Mouse (Mus musculus): ENCODE results near the gene Kat2a.

Kat2a gene

DNA sequence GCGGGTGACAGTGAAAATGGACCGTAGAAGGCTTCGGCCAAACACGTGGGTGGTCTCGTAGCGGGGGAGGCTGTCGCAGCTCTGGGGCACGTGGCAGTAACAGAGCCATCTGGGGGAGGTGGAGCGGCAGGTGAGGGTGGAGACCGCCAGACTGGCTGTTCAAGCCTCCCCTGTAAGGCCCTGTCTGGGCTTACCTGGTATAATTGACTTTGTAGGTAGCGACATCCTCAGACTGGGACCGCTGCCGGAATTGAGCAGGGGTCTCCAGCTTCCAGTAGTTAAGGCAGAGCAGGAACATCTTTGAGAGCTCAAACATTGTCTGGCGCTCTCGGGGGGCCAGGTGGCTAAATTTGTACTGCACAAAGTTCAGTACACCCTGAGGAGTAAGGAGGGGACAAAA lies 1.7 kb downstream of the Kat2a start:
- no peak for DNase-seq (ENCODE audit: low read depth)

DNA sequence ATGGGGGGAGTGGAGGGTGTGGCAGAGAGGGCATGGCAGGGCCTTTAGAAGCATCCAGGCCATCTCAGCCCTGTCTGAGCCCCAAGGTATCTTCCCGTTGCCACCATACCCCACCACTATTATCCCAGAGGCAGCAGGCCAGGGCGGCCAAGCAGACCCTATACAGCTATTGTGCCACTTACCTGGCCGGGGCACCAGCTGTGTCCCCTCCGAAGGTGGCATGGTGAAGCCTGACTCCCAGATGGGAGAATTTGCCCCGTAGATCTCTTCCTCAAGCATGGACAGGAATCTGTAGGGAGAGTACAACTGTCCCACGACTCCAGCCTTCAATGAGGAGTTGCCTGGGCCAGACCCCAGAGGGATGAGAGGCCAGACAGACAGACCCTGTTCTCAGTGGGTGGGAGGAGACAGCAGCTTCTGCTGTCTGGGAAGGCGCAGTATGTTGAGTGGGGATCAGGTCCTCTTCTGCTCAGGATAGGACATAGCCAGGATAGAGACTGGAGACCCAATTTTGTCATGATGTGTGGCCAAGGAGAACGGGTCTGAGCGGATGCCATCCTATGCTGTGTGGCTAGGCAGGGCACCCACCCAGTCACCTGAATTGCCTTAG lies 3.0 kb downstream of the Kat2a start:
- DNase-seq (ENCODE audit: low read depth), result no peak

- DNase-seq (ENCODE audit: low read depth), result no peak
These were observed 7.0 kb downstream of the Kat2a start for GRCm38 (mm10) chr11:100705095-100705747.

DNA sequence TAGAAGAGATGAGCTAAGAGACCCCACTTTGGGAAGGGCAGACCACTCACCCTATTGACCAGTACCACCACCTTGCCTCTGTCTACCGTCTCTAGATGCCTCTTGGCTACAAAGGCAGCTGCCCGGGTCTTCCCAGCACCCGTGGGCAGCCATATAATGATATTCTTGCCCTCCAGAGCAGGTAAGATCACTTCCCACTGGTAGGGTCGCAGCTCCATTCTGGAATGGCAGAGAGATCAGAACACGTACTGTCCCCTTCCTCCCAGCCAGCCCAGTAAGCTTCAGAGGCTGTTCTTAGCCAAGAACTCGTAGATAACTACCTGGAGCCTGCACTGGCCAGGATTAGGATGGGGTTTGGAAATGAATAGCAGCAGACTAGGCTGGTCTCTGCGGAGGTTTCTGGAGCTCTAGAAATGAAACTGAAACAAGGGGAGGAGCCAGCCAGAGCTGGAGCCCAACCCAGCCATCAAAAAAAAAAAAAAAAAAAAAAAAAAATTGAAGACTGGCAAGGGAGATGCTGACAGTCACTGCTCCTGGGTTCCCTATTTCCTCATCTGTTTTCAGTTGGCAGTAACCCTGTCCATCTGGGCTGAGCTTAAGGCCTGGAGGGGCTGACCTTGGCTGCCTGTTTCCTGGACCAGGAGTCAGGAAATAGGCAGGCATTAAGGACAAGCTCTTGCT lies 8.3 kb downstream of the Kat2a start, which contains the start of gene Dhx58:
Dhx58 (minus strand) TSS at position 421 of the 681 bp plus-strand sequence.
- DNase-seq (ENCODE audit: low read depth), result peak; percentile 78

DNA sequence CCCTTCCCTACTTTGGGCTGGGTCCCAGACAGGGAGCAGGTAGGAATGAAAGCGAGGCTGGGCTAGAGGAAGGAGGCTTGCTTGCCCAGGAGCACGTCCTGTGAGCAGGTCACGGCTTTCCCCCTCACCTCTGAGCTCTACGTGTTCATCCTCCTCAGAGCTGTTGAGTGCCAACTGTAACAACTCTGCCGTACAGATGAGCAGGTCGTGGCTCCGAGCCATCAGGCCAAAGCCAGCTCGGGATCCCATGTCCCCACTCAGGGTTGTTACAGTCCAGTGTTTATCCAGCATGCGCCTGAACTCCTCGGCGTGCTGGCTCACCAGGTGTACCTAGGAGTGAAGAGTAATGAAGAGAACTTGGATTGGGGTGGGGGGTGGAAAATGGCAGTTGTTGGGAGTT lies 8.9 kb downstream of the Kat2a start:
- DNase-seq (ENCODE audit: low read depth), result no peak

DNA sequence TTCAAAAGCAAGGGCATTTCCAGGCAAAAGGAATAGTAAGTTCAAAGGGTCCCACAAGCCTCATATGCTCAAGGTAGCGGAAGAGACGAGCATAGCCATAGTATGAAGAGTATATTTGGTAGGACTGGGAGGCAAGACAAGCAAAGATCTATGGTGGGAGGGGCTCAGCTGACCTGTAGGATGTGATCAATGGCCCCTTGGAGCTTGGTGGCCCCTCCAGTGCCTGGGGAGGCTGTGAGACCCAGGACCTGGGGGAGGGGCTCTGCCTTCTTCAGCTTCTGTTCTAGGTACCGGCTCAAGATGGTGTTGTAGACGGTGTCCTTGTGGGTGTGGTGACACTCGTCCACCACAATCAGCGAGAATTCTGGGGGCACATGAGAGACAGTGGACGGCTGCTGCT lies 9.4 kb downstream of the Kat2a start:
- DNase-seq (ENCODE audit: low read depth), result no peak

GRCm38 (mm10) chr11:100702081-100702851 lies 10.0 kb downstream of the Kat2a start:
- DNase-seq (ENCODE audit: low read depth), result peak; percentile 94

GRCm38 (mm10) chr11:100701301-100701700 lies 11.0 kb downstream of the Kat2a start:
- DNase-seq (ENCODE audit: low read depth), result no peak

DNA sequence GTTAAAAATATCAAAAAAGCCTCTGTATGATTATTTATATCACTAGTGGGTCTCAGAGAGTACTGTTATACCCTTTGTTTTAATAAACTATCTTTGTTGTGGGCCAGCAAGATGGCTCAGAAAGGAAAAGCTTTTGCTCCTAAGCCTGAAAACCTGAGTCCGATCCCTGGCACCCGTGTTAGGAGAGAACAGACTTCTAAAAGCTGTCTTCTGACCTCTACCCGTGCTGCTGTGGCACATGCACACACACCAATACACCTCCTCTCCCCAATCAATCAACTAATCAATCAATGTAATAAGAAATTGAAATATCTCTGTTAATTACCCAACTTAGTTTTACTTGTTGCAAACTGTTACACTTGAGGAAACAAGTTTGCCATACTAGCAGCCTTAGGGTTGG lies 11.6 kb downstream of the Kat2a start:
- no peak for DNase-seq (ENCODE audit: low read depth)

GRCm38 (mm10) chr11:100697921-100698320 lies 14.3 kb downstream of the Kat2a start:
- no peak for DNase-seq (ENCODE audit: low read depth)

GRCm38 (mm10) chr11:100694926-100695325 lies 17.3 kb downstream of the Kat2a start:
- peak; percentile 83 for DNase-seq (ENCODE audit: low read depth)

DNA sequence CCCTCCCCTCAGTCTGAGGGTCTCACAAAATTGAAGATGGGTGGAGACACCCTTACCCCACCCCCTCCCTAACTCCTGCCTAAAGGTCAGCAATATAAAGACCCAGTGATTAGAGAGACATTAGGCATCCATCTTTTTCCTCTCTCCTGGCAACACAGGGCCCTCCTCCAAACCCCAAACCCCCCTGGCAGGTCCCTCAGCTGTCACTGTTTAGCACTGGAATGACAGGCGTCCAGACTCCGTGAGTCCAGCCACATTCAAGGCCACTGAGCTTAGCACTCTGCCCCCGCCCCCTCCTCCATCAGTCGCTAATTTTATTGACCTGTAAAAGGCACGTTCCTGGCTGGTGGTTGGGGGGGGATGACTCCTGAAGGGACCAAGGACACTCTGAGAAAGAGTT lies 19.1 kb downstream of the Kat2a start:
- DNase-seq (ENCODE audit: low read depth), result no peak

DNA sequence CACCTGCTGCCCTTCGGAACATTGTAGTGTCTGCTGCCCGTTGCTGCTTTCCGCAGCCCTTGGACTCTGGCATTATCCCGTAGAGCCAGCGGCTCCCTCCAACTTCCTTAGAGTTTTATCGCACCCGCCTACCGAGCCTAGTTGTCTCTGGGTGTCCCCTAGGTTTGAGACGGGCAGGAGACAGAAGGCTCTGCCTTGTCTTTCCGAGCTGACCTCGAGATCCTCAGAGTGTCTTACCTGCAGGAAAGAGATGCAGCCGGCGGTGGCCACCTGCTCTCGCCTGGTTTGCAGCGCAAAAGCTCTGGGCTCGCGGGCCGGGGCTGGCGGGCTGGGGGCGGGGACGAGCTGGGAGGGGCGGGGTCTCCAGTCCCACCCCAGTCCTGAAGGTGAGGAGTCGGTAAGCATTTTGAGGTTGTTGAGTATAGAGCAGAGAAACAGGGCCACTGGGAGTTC lies 20.1 kb downstream of the Kat2a start, which contains the start of gene Zfp385c:
Zfp385c (minus strand) TSS at position 292 of the 453 bp plus-strand sequence.
- no peak for DNase-seq (ENCODE audit: low read depth)

GRCm38 (mm10) chr11:100690389-100690788 lies 21.9 kb downstream of the Kat2a start:
- peak; percentile 70 for DNase-seq (ENCODE audit: low read depth)

DNA sequence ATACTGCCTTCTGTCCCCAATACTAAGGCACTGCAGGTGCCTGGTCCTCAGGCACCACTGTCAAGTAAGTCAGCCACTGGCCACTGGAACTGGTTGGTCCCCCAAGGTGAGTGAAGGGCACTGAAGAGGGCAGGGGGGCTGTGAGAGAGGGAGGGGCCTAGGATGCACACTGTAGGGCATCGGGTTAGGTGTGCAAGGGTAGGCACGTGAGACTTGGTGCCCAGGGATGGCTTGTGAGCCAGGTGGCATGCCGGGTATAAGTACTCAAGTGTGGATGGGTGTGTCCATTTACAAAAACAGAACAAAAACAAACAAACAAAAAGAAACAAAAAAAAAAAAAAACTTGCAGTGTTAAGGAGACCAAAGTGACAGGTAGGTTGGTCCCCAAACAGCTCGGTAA lies 23.8 kb downstream of the Kat2a start:
- DNase-seq (ENCODE audit: low read depth), result no peak

- DNase-seq (ENCODE audit: low read depth), result no peak
These were observed 25.0 kb downstream of the Kat2a start for GRCm38 (mm10) chr11:100687265-100687664.

- no peak for DNase-seq (ENCODE audit: low read depth)
These were observed 26.9 kb downstream of the Kat2a start for GRCm38 (mm10) chr11:100685371-100685770.

DNA sequence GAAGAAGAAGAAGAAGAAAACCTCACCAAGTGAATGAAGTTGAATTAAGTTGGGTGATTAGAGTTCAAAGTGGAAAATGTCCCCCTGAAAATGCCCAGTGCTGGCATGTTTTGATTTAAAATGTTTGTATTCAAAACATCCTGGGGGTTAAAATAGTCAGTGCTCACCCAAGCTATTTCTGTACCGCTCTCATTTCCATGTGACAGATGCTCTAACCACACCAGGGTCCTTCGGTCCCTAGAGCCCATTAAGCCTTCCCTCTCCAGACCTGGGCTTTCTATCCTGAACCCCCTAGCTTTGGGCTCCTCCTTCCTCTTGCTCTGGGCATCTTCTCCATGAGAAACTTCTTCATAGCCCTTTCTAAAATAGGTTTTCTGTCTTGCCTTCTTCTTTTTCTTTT lies 28.2 kb downstream of the Kat2a start:
- DNase-seq (ENCODE audit: low read depth), result no peak

DNA sequence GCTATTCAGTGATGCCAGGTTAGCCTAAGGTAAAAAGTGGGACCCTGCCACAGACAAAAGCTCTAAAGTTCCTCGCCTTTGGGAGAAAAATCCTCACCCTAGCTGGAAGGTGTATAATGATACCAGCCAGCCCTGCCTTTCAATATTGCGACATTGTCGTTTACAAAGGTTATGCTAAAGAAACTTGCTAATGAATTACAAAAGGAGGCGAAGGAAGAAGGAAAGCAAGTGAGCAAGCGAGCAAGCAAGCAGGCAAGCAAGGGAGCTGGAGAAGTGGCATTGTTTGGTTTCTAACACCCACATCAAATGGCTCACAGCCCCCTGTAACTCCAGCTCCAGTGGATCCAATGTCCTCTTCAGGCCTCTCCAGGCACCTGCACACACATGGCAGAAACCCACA lies 29.7 kb downstream of the Kat2a start:
- no peak for DNase-seq (ENCODE audit: low read depth)

GRCm38 (mm10) chr11:100681826-100682225 lies 30.4 kb downstream of the Kat2a start:
- no peak for DNase-seq (ENCODE audit: low read depth)

DNA sequence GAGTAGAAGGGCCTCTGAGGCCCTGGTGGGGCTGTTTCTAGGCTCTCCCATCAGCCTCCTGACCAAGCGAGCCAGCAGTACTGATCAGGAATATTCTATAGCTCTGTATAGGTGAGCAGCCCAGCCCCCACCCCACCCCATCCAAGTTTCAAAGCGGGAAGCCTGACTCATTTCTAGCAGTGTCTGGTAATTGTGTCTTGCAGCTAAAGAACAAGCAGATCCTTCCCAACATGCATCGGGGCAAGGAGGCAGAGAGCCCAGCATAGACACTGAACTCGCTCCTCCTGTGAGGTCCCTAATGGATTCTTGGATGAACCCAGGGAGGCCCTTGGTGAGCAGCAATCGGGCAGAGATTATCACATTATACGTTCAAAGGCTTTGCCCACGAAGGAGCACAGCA lies 34.5 kb downstream of the Kat2a start:
- peak; percentile 21 for DNase-seq (ENCODE audit: low read depth)

- DNase-seq (ENCODE audit: low read depth), result no peak
These were observed 39.1 kb downstream of the Kat2a start for GRCm38 (mm10) chr11:100673169-100673568.
